Mouse (Mus musculus): ENCODE measurements around the gene S100pbp. TPM values are rescaled to one million over a fixed set of nuclear protein-coding genes. Genes with fewer than 3 reads are reported as not detected.

S100pbp gene
- 28.5 and 31.3 TPM in 2 replicates for polyA plus RNA-seq (2012; rRNA removed)

- Histone ChIP-seq H3K4me3 (replicated peaks; ENCODE audit: insufficient read depth, low read depth, low read length) (peak within 1 kb of the TSS; percentile 91), H3K4me1 (ENCODE audit: control insufficient read depth, insufficient read depth, low read length) (peaks cover 2% of the 10 kb centered on the region), H3K27ac (ENCODE audit: insufficient read depth, low read length) (peak within 1 kb of the TSS; percentile 81), H3K27me3 (ENCODE audit: control insufficient read depth, insufficient read depth, low read length) (no peaks in the 10 kb centered on the region)
- peak; percentile 95 to 97 for DNase-seq
- under 1% methylated on average over 58 of the region's 58 CpGs for WGBS
- TF ChIP-seq POLR2A (IDR thresholded peaks at IDR 0.05; ENCODE audit: borderline replicate concordance, insufficient read depth, low read length), result peak; percentile 75
- TF ChIP-seq CTCF (IDR thresholded peaks at IDR 0.05; ENCODE audit: borderline replicate concordance, insufficient read depth, low read depth, low read length), result no peak; the same call in 1 of the 2 replicates
Observed at GRCm38 (mm10) chr4:129189542-129190519, at the start of gene S100pbp, which contains the start of gene Yars. TSS of gene S100pbp (minus strand) at chr4:129189727. TSS of gene Yars (plus strand) at chr4:129189760.

- WGBS, result 2% methylated on average over 27 of the region's 29 CpGs
- H3K27me3 ChIP-seq (ENCODE audit: control insufficient read depth, insufficient read depth, low read length), result no peaks in the 10 kb centered on the region
- H3K4me3 ChIP-seq (replicated peaks; ENCODE audit: insufficient read depth, low read depth, low read length), result peak overlapping the region; percentile 80
- TF ChIP-seq POLR2A (IDR thresholded peaks at IDR 0.05; ENCODE audit: borderline replicate concordance, insufficient read depth, low read length) (peak; percentile 46; the same call in 1 of the 2 replicates), CTCF (IDR thresholded peaks at IDR 0.05; ENCODE audit: borderline replicate concordance, insufficient read depth, low read depth, low read length) (no peak)
- peaks cover 35% of the 10 kb centered on the region for H3K4me1 ChIP-seq (ENCODE audit: control insufficient read depth, insufficient read depth, low read length)
- DNase-seq, result peak; percentile 81 to 83
- peak overlapping the region; percentile 60 for H3K27ac ChIP-seq (ENCODE audit: insufficient read depth, low read length)
Observed at GRCm38 (mm10) chr4:129239075-129239474, 49.5 kb upstream of the S100pbp start.

GRCm38 (mm10) chr4:129238579-129239016, 49.1 kb upstream of the S100pbp start:
- 2% methylated on average over 23 of the region's 23 CpGs for WGBS
- Histone ChIP-seq H3K27ac (ENCODE audit: insufficient read depth, low read length) (peak overlapping the region; percentile 14), H3K4me3 (replicated peaks; ENCODE audit: insufficient read depth, low read depth, low read length) (peak overlapping the region; percentile 80), H3K4me1 (ENCODE audit: control insufficient read depth, insufficient read depth, low read length) (peaks cover 35% of the 10 kb centered on the region), H3K27me3 (ENCODE audit: control insufficient read depth, insufficient read depth, low read length) (no peaks in the 10 kb centered on the region)
- TF ChIP-seq CTCF (IDR thresholded peaks at IDR 0.05; ENCODE audit: borderline replicate concordance, insufficient read depth, low read depth, low read length) (no peak), POLR2A (IDR thresholded peaks at IDR 0.05; ENCODE audit: borderline replicate concordance, insufficient read depth, low read length) (no peak)
- peak in 1 of 2 experiments; percentile 55 for DNase-seq

- DNase-seq, result no peak
- 19% methylated on average over 21 of the region's 21 CpGs for WGBS
- peak overlapping the region; percentile 80 for H3K4me3 ChIP-seq (replicated peaks; ENCODE audit: insufficient read depth, low read depth, low read length)
- H3K27ac ChIP-seq (ENCODE audit: insufficient read depth, low read length), result 0 out of 2 replicates have a peak overlapping the region, but pooled peaks have one; percentile 44
- peaks cover 35% of the 10 kb centered on the region for H3K4me1 ChIP-seq (ENCODE audit: control insufficient read depth, insufficient read depth, low read length)
- TF ChIP-seq POLR2A (IDR thresholded peaks at IDR 0.05; ENCODE audit: borderline replicate concordance, insufficient read depth, low read length) (no peak), CTCF (IDR thresholded peaks at IDR 0.05; ENCODE audit: borderline replicate concordance, insufficient read depth, low read depth, low read length) (no peak)
- no peaks in the 10 kb centered on the region for H3K27me3 ChIP-seq (ENCODE audit: control insufficient read depth, insufficient read depth, low read length)
Observed at GRCm38 (mm10) chr4:129237843-129238441, 48.4 kb upstream of the S100pbp start.

GRCm38 (mm10) chr4:129236236-129236813, 46.8 kb upstream of the S100pbp start:
- Histone ChIP-seq H3K27ac (ENCODE audit: insufficient read depth, low read length) (0 out of 2 replicates have a peak overlapping the region, but pooled peaks have one; percentile 47), H3K27me3 (ENCODE audit: control insufficient read depth, insufficient read depth, low read length) (no peaks in the 10 kb centered on the region), H3K4me3 (replicated peaks; ENCODE audit: insufficient read depth, low read depth, low read length) (no peak overlapping the region), H3K4me1 (ENCODE audit: control insufficient read depth, insufficient read depth, low read length) (peaks cover 36% of the 10 kb centered on the region)
- DNase-seq, result no peak
- 89% methylated on average over 8 of the region's 8 CpGs for WGBS
- TF ChIP-seq POLR2A (IDR thresholded peaks at IDR 0.05; ENCODE audit: borderline replicate concordance, insufficient read depth, low read length) (no peak), CTCF (IDR thresholded peaks at IDR 0.05; ENCODE audit: borderline replicate concordance, insufficient read depth, low read depth, low read length) (no peak)

- no peak for DNase-seq
- Histone ChIP-seq H3K4me1 (ENCODE audit: control insufficient read depth, insufficient read depth, low read length) (peaks cover 37% of the 10 kb centered on the region), H3K27ac (ENCODE audit: insufficient read depth, low read length) (peak overlapping the region; percentile 29; the same call in 1 of the 2 replicates), H3K27me3 (ENCODE audit: control insufficient read depth, insufficient read depth, low read length) (no peaks in the 10 kb centered on the region), H3K4me3 (replicated peaks; ENCODE audit: insufficient read depth, low read depth, low read length) (no peak overlapping the region)
- TF ChIP-seq CTCF (IDR thresholded peaks at IDR 0.05; ENCODE audit: borderline replicate concordance, insufficient read depth, low read depth, low read length), result no peak
- no peak for TF ChIP-seq POLR2A (IDR thresholded peaks at IDR 0.05; ENCODE audit: borderline replicate concordance, insufficient read depth, low read length)
- WGBS, result 77% methylated on average over 3 of the region's 3 CpGs
Observed at GRCm38 (mm10) chr4:129235147-129235546, 45.6 kb upstream of the S100pbp start.

DNA sequence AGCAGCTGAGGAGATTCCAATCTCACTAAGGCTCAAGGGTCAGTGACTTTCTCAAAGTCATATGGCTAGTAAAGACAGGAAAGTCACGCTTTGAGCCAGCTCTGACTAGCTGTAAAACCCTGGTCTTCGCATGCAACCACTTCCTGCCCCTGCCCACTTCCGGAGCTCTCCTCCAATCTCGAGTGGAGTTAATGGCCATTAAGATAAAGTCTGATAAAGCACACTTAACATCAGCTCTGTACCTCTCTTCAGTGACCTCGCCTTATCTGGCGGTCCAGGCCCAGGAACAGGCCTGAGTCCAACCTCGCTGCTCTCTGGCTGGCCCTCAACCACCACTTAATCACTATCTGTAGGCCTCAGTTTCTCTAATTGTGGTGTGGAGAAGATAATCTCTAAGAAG, 45.0 kb upstream of the S100pbp start:
- no peak overlapping the region for H3K4me3 ChIP-seq (replicated peaks; ENCODE audit: insufficient read depth, low read depth, low read length)
- DNase-seq, result no peak
- no peaks in the 10 kb centered on the region for H3K27me3 ChIP-seq (ENCODE audit: control insufficient read depth, insufficient read depth, low read length)
- no peak overlapping the region for H3K27ac ChIP-seq (ENCODE audit: insufficient read depth, low read length)
- TF ChIP-seq CTCF (IDR thresholded peaks at IDR 0.05; ENCODE audit: borderline replicate concordance, insufficient read depth, low read depth, low read length) (no peak), POLR2A (IDR thresholded peaks at IDR 0.05; ENCODE audit: borderline replicate concordance, insufficient read depth, low read length) (no peak)
- H3K4me1 ChIP-seq (ENCODE audit: control insufficient read depth, insufficient read depth, low read length), result peaks cover 34% of the 10 kb centered on the region
- 83% methylated on average over 7 of the region's 7 CpGs for WGBS
